Mouse (Mus musculus): ENCODE data around the gene Olfr732. TPM values are rescaled to one million over a fixed set of nuclear protein-coding genes. Genes with fewer than 3 reads are reported as not detected.

Olfr732 gene
- polyA plus RNA-seq (2012; ENCODE audit: insufficient read depth, low replicate concordance): not detected in 2 replicates

DNA sequence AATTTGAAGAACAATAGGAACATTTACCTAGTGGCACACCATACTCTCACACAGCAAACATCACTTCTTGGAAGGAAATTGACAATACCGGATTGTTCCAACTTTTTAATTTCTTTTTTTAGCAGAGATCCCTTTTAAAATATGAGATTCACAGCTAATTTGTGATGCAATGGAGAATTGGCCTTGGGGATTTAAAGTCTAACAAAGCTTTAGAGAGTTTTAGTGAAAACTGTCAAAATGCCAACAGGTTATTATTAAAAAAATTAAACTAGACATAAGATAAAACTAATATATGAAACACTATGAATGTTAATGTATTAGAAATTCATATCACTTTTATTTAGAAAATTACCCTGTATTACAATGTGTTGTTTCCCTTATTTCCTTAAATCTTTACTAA lies at the start of gene Olfr732:
Olfr732 (minus strand) TSS at position 101 of the 400 bp plus-strand sequence.
- Histone ChIP-seq H3K27me3 (replicated peaks) (no peaks in the 10 kb centered on the region), H3K9me3 (no peaks in the 10 kb centered on the region), H3K36me3 (replicated peaks; ENCODE audit: low read length) (no peaks in the 10 kb centered on the region), H3K4me3 (replicated peaks) (no peak within 1 kb of the TSS), H3K4me1 (no peaks in the 10 kb centered on the region)
- TF ChIP-seq GATA1 (IDR thresholded peaks at IDR 0.05; ENCODE audit: borderline replicate concordance, low read length) (no peak), FLI1 (IDR thresholded peaks at IDR 0.05; ENCODE audit: low read length) (no peak)

DNA sequence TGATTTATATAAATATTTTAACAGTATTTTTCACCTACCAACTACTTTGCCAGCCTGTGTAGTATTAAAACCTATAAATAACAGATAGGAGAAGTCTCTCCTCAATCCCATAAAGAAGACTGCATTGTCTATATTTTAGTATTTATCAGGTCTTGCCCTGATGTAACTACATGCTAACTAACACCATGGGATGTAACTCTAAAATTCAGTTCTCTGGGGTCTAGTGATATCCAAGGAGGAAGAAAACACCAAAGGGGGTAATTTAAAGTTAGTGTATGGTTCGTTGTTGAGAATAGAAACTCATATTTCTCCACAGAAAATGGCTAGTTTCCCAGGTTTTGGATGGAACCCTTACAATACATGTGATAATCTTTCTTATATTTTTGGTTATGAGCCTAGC lies 42.7 kb upstream of the Olfr732 start, which contains the start of gene Olfr734:
Olfr734 (minus strand) TSS at position 101 of the 400 bp plus-strand sequence.
- H3K4me1 ChIP-seq: no peaks in the 10 kb centered on the region
- TF ChIP-seq FLI1 (IDR thresholded peaks at IDR 0.05; ENCODE audit: low read length) (no peak), GATA1 (IDR thresholded peaks at IDR 0.05; ENCODE audit: borderline replicate concordance, low read length) (no peak)
- no peaks in the 10 kb centered on the region for H3K36me3 ChIP-seq (replicated peaks; ENCODE audit: low read length)
- H3K9me3 ChIP-seq: no peaks in the 10 kb centered on the region
- no peak within 1 kb of the TSS for H3K4me3 ChIP-seq (replicated peaks)
- H3K27me3 ChIP-seq (replicated peaks): no peaks in the 10 kb centered on the region

DNA sequence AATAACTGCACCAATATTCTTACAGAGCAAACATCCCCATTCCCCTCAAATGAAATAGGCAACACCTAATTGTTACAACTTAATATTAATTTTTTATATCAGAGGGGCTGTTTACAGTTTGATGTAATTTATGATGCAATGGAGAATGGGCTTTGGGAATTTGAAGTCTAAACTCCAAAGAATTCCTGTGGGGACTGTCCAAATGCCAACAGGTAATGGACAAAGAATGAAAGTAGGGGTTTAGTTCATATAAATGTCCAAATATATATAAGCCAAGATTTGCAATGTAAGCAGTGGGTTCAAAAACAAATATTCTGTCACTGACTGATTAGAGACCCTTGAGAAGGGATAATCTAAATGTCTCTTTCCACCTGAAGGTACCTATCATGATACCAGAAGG lies 17.4 kb upstream of the Olfr732 start, which contains the start of gene Olfr733:
Olfr733 (minus strand) TSS at position 101 of the 400 bp plus-strand sequence.
- Histone ChIP-seq H3K4me1 (no peaks in the 10 kb centered on the region), H3K36me3 (replicated peaks; ENCODE audit: low read length) (no peaks in the 10 kb centered on the region), H3K4me3 (replicated peaks) (no peak within 1 kb of the TSS), H3K27me3 (replicated peaks) (no peaks in the 10 kb centered on the region), H3K9me3 (no peaks in the 10 kb centered on the region)
- TF ChIP-seq FLI1 (IDR thresholded peaks at IDR 0.05; ENCODE audit: low read length): no peak
- TF ChIP-seq GATA1 (IDR thresholded peaks at IDR 0.05; ENCODE audit: borderline replicate concordance, low read length): no peak

DNA sequence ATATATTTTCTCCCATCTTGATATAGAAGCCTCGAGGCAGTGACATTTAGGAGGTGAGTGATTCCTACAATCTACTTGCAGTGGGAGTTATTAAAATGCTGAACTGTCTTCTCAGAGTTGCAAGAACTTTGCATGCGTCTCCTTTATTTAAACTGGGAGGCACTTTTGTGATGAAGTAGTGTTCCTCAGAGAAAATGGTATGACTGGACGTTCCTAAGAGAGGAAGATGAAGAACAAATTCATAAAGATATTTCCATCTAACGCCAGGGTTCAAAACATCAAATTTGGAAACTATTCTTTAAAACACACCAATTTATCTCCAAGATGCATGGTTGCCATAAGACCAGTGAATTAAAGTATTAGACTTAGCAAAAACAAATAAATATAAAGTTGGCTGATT lies 42.2 kb downstream of the Olfr732 start, which contains the start of gene Olfr731:
Olfr731 (minus strand) TSS at position 101 of the 400 bp plus-strand sequence.
- no peak within 1 kb of the TSS for H3K4me3 ChIP-seq (replicated peaks)
- 0 out of 2 replicates have a peak, but pooled peaks cover 3% of the 10 kb centered on the region for H3K9me3 ChIP-seq
- no peaks in the 10 kb centered on the region for H3K4me1 ChIP-seq
- H3K27me3 ChIP-seq (replicated peaks): no peaks in the 10 kb centered on the region
- H3K36me3 ChIP-seq (replicated peaks; ENCODE audit: low read length): no peaks in the 10 kb centered on the region
- TF ChIP-seq FLI1 (IDR thresholded peaks at IDR 0.05; ENCODE audit: low read length) (no peak), GATA1 (IDR thresholded peaks at IDR 0.05; ENCODE audit: borderline replicate concordance, low read length) (no peak)

Other genes starting within 250 kb of the Olfr732 start
- not detected in 2 replicates for gene Olfr725, start 243.8 kb downstream of the Olfr732 start, polyA plus RNA-seq (2012; ENCODE audit: insufficient read depth, low replicate concordance)
- gene Olfr726, start 193.3 kb downstream of the Olfr732 start, polyA plus RNA-seq (2012; ENCODE audit: insufficient read depth, low replicate concordance): not detected in 2 replicates
- gene Olfr727, start 161.0 kb downstream of the Olfr732 start, polyA plus RNA-seq (2012; ENCODE audit: insufficient read depth, low replicate concordance): not detected in 2 replicates
- gene Olfr728, start 141.5 kb downstream of the Olfr732 start, polyA plus RNA-seq (2012; ENCODE audit: insufficient read depth, low replicate concordance): not detected in 2 replicates
- not detected in 2 replicates for gene Olfr729, start 131.3 kb downstream of the Olfr732 start, polyA plus RNA-seq (2012; ENCODE audit: insufficient read depth, low replicate concordance)
- gene Olfr730, start 96.0 kb downstream of the Olfr732 start, polyA plus RNA-seq (2012; ENCODE audit: insufficient read depth, low replicate concordance): not detected in 2 replicates
- 2.5 TPM in 1 of 2 replicates, not detected in the other for gene Olfr731, start 42.3 kb downstream of the Olfr732 start, polyA plus RNA-seq (2012; ENCODE audit: insufficient read depth, low replicate concordance)
- not detected in 2 replicates for gene Olfr733, start 17.3 kb upstream of the Olfr732 start, polyA plus RNA-seq (2012; ENCODE audit: insufficient read depth, low replicate concordance)
- not detected in 2 replicates for gene Olfr734, start 42.6 kb upstream of the Olfr732 start, polyA plus RNA-seq (2012; ENCODE audit: insufficient read depth, low replicate concordance)
- not detected in 2 replicates for gene Olfr735, start 64.7 kb upstream of the Olfr732 start, polyA plus RNA-seq (2012; ENCODE audit: insufficient read depth, low replicate concordance)
- gene Tlr11, start 73.7 kb upstream of the Olfr732 start, polyA plus RNA-seq (2012; ENCODE audit: insufficient read depth, low replicate concordance): not detected in 2 replicates
- not detected in 2 replicates for gene Olfr736, start 97.0 kb upstream of the Olfr732 start, polyA plus RNA-seq (2012; ENCODE audit: insufficient read depth, low replicate concordance)
- gene Olfr738, start 123.4 kb upstream of the Olfr732 start, polyA plus RNA-seq (2012; ENCODE audit: insufficient read depth, low replicate concordance): not detected in 2 replicates
- not detected in 2 replicates for gene Olfr739, start 134.4 kb upstream of the Olfr732 start, polyA plus RNA-seq (2012; ENCODE audit: insufficient read depth, low replicate concordance)
- not detected in 2 replicates for gene Olfr740, start 161.3 kb upstream of the Olfr732 start, polyA plus RNA-seq (2012; ENCODE audit: insufficient read depth, low replicate concordance)
- gene Olfr741, start 188.5 kb upstream of the Olfr732 start, polyA plus RNA-seq (2012; ENCODE audit: insufficient read depth, low replicate concordance): not detected in 2 replicates
- gene Olfr742, start 219.4 kb upstream of the Olfr732 start, polyA plus RNA-seq (2012; ENCODE audit: insufficient read depth, low replicate concordance): not detected in 2 replicates
- not detected in 2 replicates for gene Olfr743, start 237.6 kb upstream of the Olfr732 start, polyA plus RNA-seq (2012; ENCODE audit: insufficient read depth, low replicate concordance)

Measured in megakaryocyte, embryonic 14.5 days (primary cell).